Mouse (Mus musculus): ENCODE measurements around the gene Nlrp3. TPM values are rescaled to one million over a fixed set of nuclear protein-coding genes. Genes with fewer than 3 reads are reported as not detected.

The Nlrp3 gene
- polyA plus RNA-seq (2012; rRNA removed) = 0.19 and 0.21 TPM in 2 replicates

GRCm38 (mm10) chr11:59541324-59541723 is at the start of gene Nlrp3:
Gene Nlrp3 (plus strand): TSS chr11:59541568.

GRCm38 (mm10) chr11:59526472-59527080 is 14.8 kb upstream of the Nlrp3 start, which contains the start of gene Zkscan17:
Gene Zkscan17 (minus strand): TSS chr11:59526751.

GRCm38 (mm10) chr11:59576135-59576534 is 34.8 kb downstream of the Nlrp3 start, which contains the start of gene Olfr222:
Gene Olfr222 (minus strand): TSS chr11:59576235.

GRCm38 (mm10) chr11:59593189-59593588 is 51.8 kb downstream of the Nlrp3 start, which contains the start of gene Olfr223:
Gene Olfr223 (minus strand): TSS chr11:59593289.

Other genes with a start within 250 kb of the Nlrp3 start
- 1.6 and 1.8 TPM in 2 replicates for gene Wnt9a, start 234.6 kb upstream of the Nlrp3 start, polyA plus RNA-seq (2012; rRNA removed)
- not detected in 2 replicates for gene Prss38, start 165.9 kb upstream of the Nlrp3 start, polyA plus RNA-seq (2012; rRNA removed)
- gene Jmjd4, start 91.5 kb upstream of the Nlrp3 start, polyA plus RNA-seq (2012; rRNA removed) = 3.7 and 4.3 TPM in 2 replicates
- gene Snap47, start 90.4 kb upstream of the Nlrp3 start, polyA plus RNA-seq (2012; rRNA removed) = 25.8 and 30.7 TPM in 2 replicates
- 0.14 and 0.21 TPM in 2 replicates for gene Zfp867, start 69.1 kb upstream of the Nlrp3 start, polyA plus RNA-seq (2012; rRNA removed)
- 6.5 and 10.6 TPM in 2 replicates for gene Zkscan17, start 14.8 kb upstream of the Nlrp3 start, polyA plus RNA-seq (2012; rRNA removed)
- not detected in 2 replicates for gene Olfr222, start 34.7 kb downstream of the Nlrp3 start, polyA plus RNA-seq (2012; rRNA removed)
- gene Olfr223, start 51.7 kb downstream of the Nlrp3 start, polyA plus RNA-seq (2012; rRNA removed) = not detected in 2 replicates
- gene Mprip, start 119.7 kb downstream of the Nlrp3 start, polyA plus RNA-seq (2012; rRNA removed) = 90.4 and 97.4 TPM in 2 replicates
- 1.2 TPM in 2 replicates for gene Pld6, start 246.1 kb downstream of the Nlrp3 start, polyA plus RNA-seq (2012; rRNA removed)

Measured in colon, adult 2 months (tissue).